ENCODE assay signal across 16 mouse cellular contexts in genomic region chr9:42180152-42180551, GRCm38 (mm10). TPM values are rescaled to one million over a fixed set of nuclear protein-coding genes. Genes with fewer than 3 reads are reported as not detected.
A peak's percentile ranks its signal among the peaks of the same experiment; 100 is the strongest.
DNase-seq lines count a peak whose midpoint lies in the region; ATAC-seq and TF ChIP-seq lines count a peak whose summit lies in the region.
"Had no signal": no experiment of that assay in that cellular context is flagged by ENCODE, and none has a peak within 500 bp of the region (broad histone marks: within the 10 kb centered on the region; RNA-seq: fewer than 3 reads in every experiment).

No protein-coding gene starts in this region.

- H3K9ac ChIP-seq in forebrain, embryonic 15.5 days (replicated peaks), result no peak overlapping the region
- no peak overlapping the region for H3K9ac ChIP-seq in forebrain, embryonic 12.5 days
- H3K9ac ChIP-seq in lung, embryonic 14.5 days, result no peak overlapping the region
- H3K9ac ChIP-seq: intestine, embryonic 15.5 days; liver, embryonic 15.5 days; midbrain, embryonic 13.5 days; stomach, embryonic 15.5 days had no signal

- 90% methylated on average over 4 of the region's 4 CpGs for WGBS in forebrain, embryonic 15.5 days
- WGBS in forebrain, embryonic 12.5 days, result 96% methylated on average over 4 of the region's 4 CpGs
- WGBS in lung, embryonic 14.5 days, result 62% methylated on average over 4 of the region's 4 CpGs
- 93% methylated on average over 4 of the region's 4 CpGs for WGBS in midbrain, embryonic 10.5 days

- H3K4me3 ChIP-seq in forebrain, embryonic 15.5 days, result no peak overlapping the region
- H3K4me3 ChIP-seq in forebrain, embryonic 12.5 days (replicated peaks), result no peak overlapping the region
- no peak overlapping the region for H3K4me3 ChIP-seq in left cerebral cortex, adult 2 months
- no peak overlapping the region for H3K4me3 ChIP-seq in lung, embryonic 14.5 days (ENCODE audit: low read depth, low read length)
- no peak overlapping the region for H3K4me3 ChIP-seq in midbrain, embryonic 10.5 days
- H3K4me3 ChIP-seq: intestine, embryonic 15.5 days; limb, embryonic 10.5 days; liver, embryonic 15.5 days; midbrain, embryonic 13.5 days; stomach, embryonic 15.5 days had no signal

- H3K27ac ChIP-seq in forebrain, embryonic 15.5 days (replicated peaks), result peak overlapping the region; percentile 87; the same call in 1 of the 2 replicates
- no peak overlapping the region for H3K27ac ChIP-seq in forebrain, embryonic 12.5 days
- H3K27ac ChIP-seq in left cerebral cortex, adult 2 months, result peak overlapping the region; percentile 36; the same call in 1 of the 2 replicates
- H3K27ac ChIP-seq in lung, embryonic 14.5 days (ENCODE audit: low read depth), result no peak overlapping the region
- H3K27ac ChIP-seq in midbrain, embryonic 10.5 days (replicated peaks), result no peak overlapping the region; the same call in 1 of the 2 replicates
- H3K27ac ChIP-seq: intestine, embryonic 15.5 days; limb, embryonic 10.5 days; liver, embryonic 15.5 days; midbrain, embryonic 13.5 days; stomach, embryonic 15.5 days had no signal

- no peaks in the 10 kb centered on the region for H3K36me3 ChIP-seq in forebrain, embryonic 15.5 days
- H3K36me3 ChIP-seq in forebrain, embryonic 12.5 days (replicated peaks), result no peaks in the 10 kb centered on the region
- no peaks in the 10 kb centered on the region for H3K36me3 ChIP-seq in lung, embryonic 14.5 days (ENCODE audit: insufficient read depth)
- H3K36me3 ChIP-seq in midbrain, embryonic 10.5 days, result no peaks in the 10 kb centered on the region
- H3K36me3 ChIP-seq: intestine, embryonic 15.5 days; limb, embryonic 10.5 days; liver, embryonic 15.5 days; midbrain, embryonic 13.5 days; stomach, embryonic 15.5 days had no signal

- peaks cover 40% of the 10 kb centered on the region for H3K4me1 ChIP-seq in forebrain, embryonic 15.5 days
- peaks cover 34% of the 10 kb centered on the region for H3K4me1 ChIP-seq in forebrain, embryonic 12.5 days
- H3K4me1 ChIP-seq in lung, embryonic 14.5 days (ENCODE audit: insufficient read depth), result peaks cover 6% of the 10 kb centered on the region; the same call in 1 of the 2 replicates
- H3K4me1 ChIP-seq in midbrain, embryonic 10.5 days, result peaks cover 28% of the 10 kb centered on the region
- H3K4me1 ChIP-seq: intestine, embryonic 15.5 days; liver, embryonic 15.5 days had no signal

- no peak for ATAC-seq in forebrain, embryonic 15.5 days (replicated peaks)
- ATAC-seq in forebrain, embryonic 12.5 days (ENCODE audit: low FRiP score), result no peak
- ATAC-seq in lung, embryonic 14.5 days (ENCODE audit: insufficient read depth), result no peak
- ATAC-seq in megakaryocyte progenitor cell, adult 5-6 weeks (replicated peaks; ENCODE audit: poor library complexity), result 0 out of 2 replicates have a peak, but pooled peaks have one; percentile 23
- ATAC-seq: forebrain, embryonic 14.5 days; intestine, embryonic 15.5 days; midbrain, embryonic 13.5 days had no signal

- intact Hi-C loops in left cerebral cortex, adult 2 months (cut with DNase I), result loop anchor here (5.0 kb wide), 1 partner anchor 58 kb away; the partner anchor contains the start of gene Sorl1
- intact Hi-C loops in left cerebral cortex, postnatal 4 days (cut with DNase I), result no loop called here

- H3K27me3 ChIP-seq in forebrain, embryonic 15.5 days, result no peaks in the 10 kb centered on the region
- H3K27me3 ChIP-seq in forebrain, embryonic 12.5 days, result no peaks in the 10 kb centered on the region
- H3K27me3 ChIP-seq in lung, embryonic 14.5 days (ENCODE audit: insufficient read depth, low read length), result no peaks in the 10 kb centered on the region
- H3K27me3 ChIP-seq in midbrain, embryonic 10.5 days (ENCODE audit: low read depth, poor library complexity, severe bottlenecking), result no peaks in the 10 kb centered on the region
- H3K27me3 ChIP-seq: intestine, embryonic 15.5 days; liver, embryonic 15.5 days; midbrain, embryonic 13.5 days; stomach, embryonic 15.5 days had no signal

- no peak for TF ChIP-seq CTCF in left cerebral cortex, adult 2 months (IDR thresholded peaks at IDR 0.05)
- TF ChIP-seq CTCF in lung, embryonic 14.5 days (IDR thresholded peaks at IDR 0.05; ENCODE audit: low read depth), result no peak

- DNase-seq in left cerebral cortex, adult 2 months (ENCODE audit: extremely low spot score in 1 of 2, low spot score in 2 of 2), result no peak
- no peak for DNase-seq in left cerebral cortex, postnatal 4 days
- DNase-seq in lung, embryonic 14.5 days, result peak; percentile 42
- DNase-seq in gastrocnemius, adult 8-10 months (ENCODE audit: low spot score in 2 of 2), result no peak
- DNase-seq in midbrain, embryonic 10.5 days (ENCODE audit: low spot score), result no peak
- DNase-seq: B cell, adult 2 months; cerebellum, adult 11-12 months had no signal

- H3K4me2 ChIP-seq in forebrain, embryonic 15.5 days (replicated peaks), result no peak overlapping the region
- no peak overlapping the region for H3K4me2 ChIP-seq in forebrain, embryonic 12.5 days
- H3K4me2 ChIP-seq in lung, embryonic 14.5 days, result no peak overlapping the region
- H3K4me2 ChIP-seq: intestine, embryonic 15.5 days; liver, embryonic 15.5 days; midbrain, embryonic 13.5 days; stomach, embryonic 15.5 days had no signal

- H3K9me3 ChIP-seq in forebrain, embryonic 15.5 days, result no peaks in the 10 kb centered on the region
- H3K9me3 ChIP-seq in forebrain, embryonic 12.5 days, result no peaks in the 10 kb centered on the region
- H3K9me3 ChIP-seq in lung, embryonic 14.5 days (ENCODE audit: low read depth, low read length), result no peaks in the 10 kb centered on the region; the same call in 1 of the 2 replicates
- 0 out of 2 replicates have a peak, but pooled peaks cover 6% of the 10 kb centered on the region for H3K9me3 ChIP-seq in midbrain, embryonic 10.5 days (replicated peaks)
- H3K9me3 ChIP-seq: intestine, embryonic 15.5 days; limb, embryonic 10.5 days; liver, embryonic 15.5 days; midbrain, embryonic 13.5 days; stomach, embryonic 15.5 days had no signal

RNA-seq across cellular contexts. Expression of gene Sorl1, which starts 56.1 kb away (rescaled TPM):
- 18.3 and 18.8 TPM in 2 replicates for polyA plus RNA-seq in forebrain, embryonic 15.5 days (2015; fragmentation: Nextera tagmentation; extraction: Ambion mirVana)
- polyA plus RNA-seq in forebrain, embryonic 12.5 days (2016; fragmentation: Nextera tagmentation; extraction: Ambion mirVana), result 8.2 and 11.1 TPM in 2 replicates
- total RNA-seq in left cerebral cortex, adult 2 months (2021), result 100 to 1,000 TPM; 238 to 239 TPM
- 10 to 100 TPM; 44.8 to 45.3 TPM for total RNA-seq in left cerebral cortex, postnatal 4 days (2021)
- polyA plus RNA-seq in lung, embryonic 14.5 days (2014; fragmentation: Nextera tagmentation; extraction: Ambion mirVana), result 15.3 and 19.8 TPM in 2 replicates
- total RNA-seq in megakaryocyte progenitor cell, adult 5-6 weeks (2015), result 26.8 and 29.4 TPM in 2 replicates
- 23.9 and 29.4 TPM in 2 replicates for total RNA-seq in megakaryocyte progenitor cell, adult 5-6 weeks (2017)
- 10 to 100 TPM; 39.8 to 51.3 (median 42.6) TPM for total RNA-seq in gastrocnemius, adult 8-10 months (2022)
- 2.3 and 3.8 TPM in 2 replicates for polyA plus RNA-seq in midbrain, embryonic 10.5 days (2016; fragmentation: Nextera tagmentation; extraction: Ambion mirVana)

Comparison
In these comparisons a context has a peak if more than half of its experiments do, and no peak if none do; other contexts are left out.
1. H3K27ac ChIP-seq: peak in forebrain, embryonic 15.5 days (single experiment) and left cerebral cortex, adult 2 months (single experiment); none in forebrain, embryonic 12.5 days (single experiment), lung, embryonic 14.5 days (single experiment) and midbrain, embryonic 10.5 days (single experiment).
2. RNA of gene Sorl1, which starts 56.1 kb away (total RNA-seq): 238 to 239 TPM in left cerebral cortex, adult 2 months; 44.8 to 45.3 TPM in left cerebral cortex, postnatal 4 days, 39.8 to 51.3 TPM in gastrocnemius, adult 8-10 months and 23.9 to 29.4 TPM in megakaryocyte progenitor cell, adult 5-6 weeks; every median in the first group is over 4 times any median in the second.